Comparison of ENCODE assay signal across 26 mouse cellular contexts in genomic region chr13:108820487-108820886, GRCm38 (mm10).
DNase-seq lines count a peak whose midpoint lies in the region; ATAC-seq and TF ChIP-seq lines count a peak whose summit lies in the region.
"Had no signal": no experiment of that assay in that cellular context is flagged by ENCODE, and none has a peak within 500 bp of the region (broad histone marks: within the 10 kb centered on the region; RNA-seq: fewer than 3 reads in every experiment).

No protein-coding gene starts in this region.

- H3K9me3 ChIP-seq in limb, embryonic 15.5 days: no peaks in the 10 kb centered on the region
- no peaks in the 10 kb centered on the region for H3K9me3 ChIP-seq in stomach, postnatal 0 days (ENCODE audit: control insufficient read depth, low read length)
- H3K9me3 ChIP-seq: embryonic facial prominence, embryonic 10.5 days; embryonic facial prominence, embryonic 13.5 days; forebrain, embryonic 10.5 days; forebrain, embryonic 13.5 days; heart, embryonic 12.5 days; heart, embryonic 15.5 days; hindbrain, embryonic 10.5 days; hindbrain, embryonic 13.5 days had no signal

- H3K79me3 ChIP-seq in C2C12 (ENCODE audit: low read depth): no peaks in the 10 kb centered on the region

- no peak overlapping the region for H3K9ac ChIP-seq in limb, embryonic 15.5 days
- no peak overlapping the region for H3K9ac ChIP-seq in stomach, postnatal 0 days (ENCODE audit: low read length)
- H3K9ac ChIP-seq: embryonic facial prominence, embryonic 13.5 days; forebrain, embryonic 13.5 days; heart, embryonic 12.5 days; heart, embryonic 15.5 days; hindbrain, embryonic 13.5 days had no signal

- H3K79me2 ChIP-seq in C2C12 (ENCODE audit: control insufficient read depth, insufficient read depth): no peaks in the 10 kb centered on the region

- H3K36me3 ChIP-seq in C2C12 (ENCODE audit: control insufficient read depth, insufficient read depth): no peaks in the 10 kb centered on the region
- no peaks in the 10 kb centered on the region for H3K36me3 ChIP-seq in limb, embryonic 15.5 days
- no peaks in the 10 kb centered on the region for H3K36me3 ChIP-seq in stomach, postnatal 0 days (ENCODE audit: control insufficient read depth, insufficient read depth, low read length)
- H3K36me3 ChIP-seq: embryonic facial prominence, embryonic 10.5 days; embryonic facial prominence, embryonic 13.5 days; forebrain, embryonic 10.5 days; heart, embryonic 12.5 days; heart, embryonic 15.5 days; hindbrain, embryonic 10.5 days; hindbrain, embryonic 13.5 days had no signal

- peak; percentile 47 for DNase-seq in forelimb bud, embryonic 11.5 days (ENCODE audit: low read depth, low spot score)
- DNase-seq in stomach, postnatal 0 days (ENCODE audit: low spot score): no peak
- DNase-seq in kidney, adult 9 months: no peak
- no peak for DNase-seq in right cerebral cortex, postnatal 4 days
- no peak for DNase-seq in adipocyte (ENCODE audit: low spot score)
- DNase-seq: adrenal gland, postnatal 36 days; B cell, adult 2 months; cerebellum, adult 18-20 months; cerebellum, adult 9-10 months; embryo, embryonic 11 days; gastrocnemius, postnatal 25 days; heart, adult 18-20 months; heart, postnatal 36 days had no signal

- 0 out of 2 replicates have a peak, but pooled peaks have one; percentile 30 for ATAC-seq in limb, embryonic 15.5 days (ENCODE audit: insufficient number of reproducible peaks, low FRiP score, low TSS enrichment, low read depth)
- ATAC-seq in stomach, postnatal 0 days (ENCODE audit: low FRiP score, low TSS enrichment): peak; percentile 61
- ATAC-seq: CD4-positive, CD25-positive, alpha-beta regulatory T cell, adult 4 months; forebrain, embryonic 13.5 days; forebrain, embryonic 16.5 days; hindbrain, embryonic 16.5 days had no signal

- no peak overlapping the region for H3K27ac ChIP-seq in limb, embryonic 15.5 days
- H3K27ac ChIP-seq in stomach, postnatal 0 days (replicated peaks): 0 out of 2 replicates have a peak overlapping the region, but pooled peaks have one; percentile 24
- H3K27ac ChIP-seq: embryonic facial prominence, embryonic 10.5 days; embryonic facial prominence, embryonic 13.5 days; forebrain, embryonic 10.5 days; forebrain, embryonic 13.5 days; heart, embryonic 15.5 days; hindbrain, embryonic 10.5 days; hindbrain, embryonic 13.5 days had no signal

- H3K4me1 ChIP-seq in limb, embryonic 15.5 days: no peaks in the 10 kb centered on the region
- H3K4me1 ChIP-seq in stomach, postnatal 0 days (replicated peaks; ENCODE audit: control insufficient read depth, insufficient read depth): no peaks in the 10 kb centered on the region
- H3K4me1 ChIP-seq: embryonic facial prominence, embryonic 10.5 days; embryonic facial prominence, embryonic 13.5 days; forebrain, embryonic 10.5 days; forebrain, embryonic 13.5 days; heart, embryonic 12.5 days; heart, embryonic 15.5 days; hindbrain, embryonic 10.5 days; hindbrain, embryonic 13.5 days had no signal

- H3K27me3 ChIP-seq in C2C12 (ENCODE audit: control insufficient read depth, insufficient read depth, insufficient read length): no peaks in the 10 kb centered on the region
- H3K27me3 ChIP-seq in limb, embryonic 15.5 days: no peaks in the 10 kb centered on the region
- H3K27me3 ChIP-seq in stomach, postnatal 0 days (ENCODE audit: control insufficient read depth, insufficient read depth, low read length): no peaks in the 10 kb centered on the region
- H3K27me3 ChIP-seq: embryonic facial prominence, embryonic 13.5 days; forebrain, embryonic 13.5 days; heart, embryonic 12.5 days; heart, embryonic 15.5 days; hindbrain, embryonic 13.5 days had no signal

- no peak overlapping the region for H3K4me2 ChIP-seq in limb, embryonic 15.5 days
- H3K4me2 ChIP-seq in stomach, postnatal 0 days (replicated peaks; ENCODE audit: low read depth): no peak overlapping the region
- H3K4me2 ChIP-seq: embryonic facial prominence, embryonic 13.5 days; forebrain, embryonic 13.5 days; heart, embryonic 12.5 days; heart, embryonic 15.5 days; hindbrain, embryonic 13.5 days had no signal

- TF ChIP-seq CTCF in C2C12 (IDR thresholded peaks at IDR 0.05; ENCODE audit: control insufficient read depth, insufficient read depth, insufficient read length): no peak
- no peak for TF ChIP-seq CTCF in stomach, postnatal 0 days (IDR thresholded peaks at IDR 0.05; ENCODE audit: low read depth)

- WGBS in limb, embryonic 15.5 days: 65% methylated on average over 2 of the region's 2 CpGs
- 71% methylated on average over 2 of the region's 2 CpGs for WGBS in stomach, postnatal 0 days

- no peak overlapping the region for H3K4me3 ChIP-seq in C2C12 (ENCODE audit: insufficient read depth, poor library complexity, severe bottlenecking)
- H3K4me3 ChIP-seq in limb, embryonic 15.5 days: no peak overlapping the region
- no peak overlapping the region for H3K4me3 ChIP-seq in stomach, postnatal 0 days (ENCODE audit: low read depth, low read length)
- H3K4me3 ChIP-seq: embryonic facial prominence, embryonic 10.5 days; embryonic facial prominence, embryonic 13.5 days; forebrain, embryonic 10.5 days; forebrain, embryonic 13.5 days; heart, embryonic 12.5 days; heart, embryonic 15.5 days; hindbrain, embryonic 10.5 days; hindbrain, embryonic 13.5 days had no signal

- no peak overlapping the region for H3ac ChIP-seq in C2C12 (ENCODE audit: control insufficient read depth, insufficient read length, low read depth)

- TF ChIP-seq EP300 in stomach, postnatal 0 days (optimal IDR thresholded peaks at IDR 0.05): no peak

TF ChIP-seq in C2C12, 6 proteins besides CTCF, POLR2A, EP300 and RAD21:
- TF ChIP-seq CEBPB (IDR thresholded peaks at IDR 0.05; ENCODE audit: low read depth) (no peak), USF1 (IDR thresholded peaks at IDR 0.05; ENCODE audit: low read depth) (peak; percentile 24)
